Mouse (Mus musculus): ENCODE data around the gene Bmp2k.
"Not testable (repeated sequence)": the region's sequence is repeated elsewhere in the genome, so short reads cannot be mapped to it uniquely, and the experiment has no call there.

DNA sequence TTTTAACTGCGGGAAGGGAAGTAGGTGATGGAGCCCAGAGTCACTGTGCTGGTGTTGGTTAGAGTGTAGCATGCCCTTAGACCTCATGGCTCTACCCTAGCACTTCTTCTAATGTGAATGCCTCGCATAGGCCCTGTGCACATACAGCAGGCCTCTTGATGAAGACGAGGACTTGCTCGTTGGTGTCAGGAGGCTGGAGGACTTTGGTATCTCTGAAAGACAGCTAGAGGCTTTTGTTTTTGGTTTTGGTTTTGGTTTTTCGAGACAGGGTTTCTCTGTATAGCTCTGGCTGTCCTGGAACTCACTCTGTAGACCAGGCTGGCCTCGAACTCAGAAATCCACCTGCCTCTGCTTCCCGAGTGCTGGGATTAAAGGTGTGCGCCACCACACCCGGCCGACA lies 11.7 kb downstream of the Bmp2k start:
- TF ChIP-seq CTCF (IDR thresholded peaks at IDR 0.05; ENCODE audit: insufficient read depth, low read length); POLR2A (IDR thresholded peaks at IDR 0.05; ENCODE audit: borderline replicate concordance, extremely low read depth, low read depth, low read length): not testable (repeated sequence)
